9 mouse cellular contexts compared by ENCODE assay signal in the genomic region with DNA sequence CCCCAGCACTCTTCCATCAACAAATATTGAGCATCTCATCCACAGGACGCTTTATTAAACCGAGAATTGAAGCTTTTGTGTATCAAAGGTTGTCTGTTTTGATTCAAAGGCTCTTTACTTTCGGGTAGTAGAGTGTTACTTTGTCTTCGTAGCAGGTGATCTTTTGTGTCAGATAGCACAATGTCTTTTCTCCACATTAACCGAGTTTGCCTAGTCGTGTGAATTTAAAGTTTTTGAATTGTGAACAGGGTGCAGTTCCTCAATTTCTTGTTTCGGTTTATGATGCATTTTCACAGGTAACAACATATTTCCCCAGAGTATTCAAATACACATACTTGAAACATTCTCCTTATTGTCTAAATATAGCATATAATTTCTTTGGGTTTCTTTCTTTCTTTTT. TPM values are rescaled to one million over a fixed set of nuclear protein-coding genes. Genes with fewer than 3 reads are reported as not detected.
DNase-seq lines count a peak whose midpoint lies in the region; ATAC-seq and TF ChIP-seq lines count a peak whose summit lies in the region.
"Had no signal": no experiment of that assay in that cellular context is flagged by ENCODE, and none has a peak within 500 bp of the region (broad histone marks: within the 10 kb centered on the region; RNA-seq: fewer than 3 reads in every experiment).

No protein-coding gene starts in this region.

- H3K9me3 ChIP-seq in limb, embryonic 15.5 days = no peaks in the 10 kb centered on the region

- H3K27ac ChIP-seq in heart, adult 2 months = peak overlapping the region; percentile 98; the same call in 1 of the 2 replicates
- no peak overlapping the region for H3K27ac ChIP-seq in embryonic fibroblast, embryonic 13.5 days (ENCODE audit: insufficient read depth, low read length)
- no peak overlapping the region for H3K27ac ChIP-seq in limb, embryonic 15.5 days

- no peak overlapping the region for H3K9ac ChIP-seq in heart, adult 2 months (ENCODE audit: low read depth, low read length)
- H3K9ac ChIP-seq in limb, embryonic 15.5 days = no peak overlapping the region; the same call in 1 of the 2 replicates

- no peak for TF ChIP-seq POLR2A in heart, adult 2 months (IDR thresholded peaks at IDR 0.05; ENCODE audit: insufficient read depth, low read depth, low read length)
- TF ChIP-seq POLR2A in embryonic fibroblast, embryonic 13.5 days (IDR thresholded peaks at IDR 0.05; ENCODE audit: low read depth, low read length) = no peak

- peaks cover 7% of the 10 kb centered on the region for H3K36me3 ChIP-seq in heart, adult 2 months (ENCODE audit: control insufficient read depth, insufficient read depth, low read length)
- H3K36me3 ChIP-seq in limb, embryonic 15.5 days = no peaks in the 10 kb centered on the region

- TF ChIP-seq EP300 in heart, adult 2 months (IDR thresholded peaks at IDR 0.05; ENCODE audit: insufficient read depth, low read depth, low read length) = no peak

- ATAC-seq in limb, embryonic 15.5 days (ENCODE audit: insufficient number of reproducible peaks, low FRiP score, low TSS enrichment, low read depth) = no peak
- ATAC-seq: Patski had no signal

- H3K4me2 ChIP-seq in limb, embryonic 15.5 days = peak overlapping the region; percentile 51

- H3K4me1 ChIP-seq in heart, adult 2 months (ENCODE audit: control insufficient read depth, insufficient read depth, low read length) = peaks cover 2% of the 10 kb centered on the region
- H3K4me1 ChIP-seq in embryonic fibroblast, embryonic 13.5 days (ENCODE audit: control insufficient read depth, insufficient read depth, low read length) = no peaks in the 10 kb centered on the region
- peaks cover 6% of the 10 kb centered on the region; the same call in 1 of the 2 replicates for H3K4me1 ChIP-seq in limb, embryonic 15.5 days

- H3K27me3 ChIP-seq in heart, adult 2 months (ENCODE audit: control insufficient read depth, insufficient read depth, low read length) = no peaks in the 10 kb centered on the region
- H3K27me3 ChIP-seq in limb, embryonic 15.5 days = no peaks in the 10 kb centered on the region
- H3K27me3 ChIP-seq: Patski had no signal

- peaks cover 5% of the 10 kb centered on the region for H3K79me2 ChIP-seq in heart, adult 2 months (replicated peaks; ENCODE audit: control insufficient read depth, insufficient read depth, low read length)

- TF ChIP-seq CTCF in heart, adult 2 months (IDR thresholded peaks at IDR 0.05) = no peak
- no peak for TF ChIP-seq CTCF in embryonic fibroblast, embryonic 13.5 days (IDR thresholded peaks at IDR 0.05; ENCODE audit: borderline replicate concordance, insufficient read depth, low read length)

- peak overlapping the region; percentile 99 for H3K4me3 ChIP-seq in heart, adult 2 months
- peak overlapping the region; percentile 43 for H3K4me3 ChIP-seq in embryonic fibroblast, embryonic 13.5 days (ENCODE audit: insufficient read depth, low read length)
- peak overlapping the region; percentile 87 for H3K4me3 ChIP-seq in limb, embryonic 15.5 days

- intact Hi-C loops in heart, adult 2 months (cut with DNase I) = loop anchor here (2.0 to 5.0 kb wide), 4 partner anchors 35 to 260 kb away; partner anchors contain the start of genes Lgalsl and Vps54

- DNase-seq in heart, adult 2 months = no peak
- DNase-seq in heart, adult 11 months = no peak
- peak; percentile 81 for DNase-seq in A20 (ENCODE audit: low read depth, low spot score)
- DNase-seq in right cerebral cortex, postnatal 36 days (ENCODE audit: low spot score in 2 of 2) = no peak
- DNase-seq in cerebellum, postnatal 4 days (ENCODE audit: low spot score in 2 of 2) = no peak
- no peak for DNase-seq in urinary bladder, postnatal 4 days (ENCODE audit: low spot score in 2 of 2)

- 16% methylated on average over 7 of the region's 7 CpGs for WGBS in heart, adult 2 months
- WGBS in limb, embryonic 15.5 days = 10% methylated on average over 7 of the region's 7 CpGs

RNA-seq across cellular contexts. Expression of gene Peli1, which starts 1.5 kb away (rescaled TPM):
- total RNA-seq in heart, adult 2 months (2021) = 10 to 100 TPM; 13.6 to 13.7 TPM
- polyA plus RNA-seq in heart, adult 2 months (2012; rRNA removed) = 6.2 and 9.9 TPM in 2 replicates
- 17.6 and 21.3 TPM in 2 replicates for polyA plus RNA-seq in embryonic fibroblast, embryonic 13.5 days (2011; ENCODE audit: insufficient read length, low read depth, missing spikeins)
- polyA plus RNA-seq in limb, embryonic 15.5 days (2015; fragmentation: Nextera tagmentation; extraction: Ambion mirVana) = 33.8 and 38.5 TPM in 2 replicates

Comparison
In these comparisons a context has a peak if more than half of its experiments do, and no peak if none do; other contexts are left out.
1. H3K4me3 ChIP-seq: peak in every context shown above with its lines; median percentile 99 in heart, adult 2 months; 87 in limb, embryonic 15.5 days; 43 in embryonic fibroblast, embryonic 13.5 days.